Mouse (Mus musculus) kidney, adult 2 months (tissue): ENCODE data around the gene Zfp488.

Source experiments
- CTCF ChIP-seq: fragments of 200-500 bp; conservative IDR thresholded peaks from 2 replicates; pipeline ENCODE4 v1.5.1; 2011; ENCODE audit warnings: low read depth, mild to moderate bottlenecking, control low read depth, low read length, moderate library complexity, mixed read lengths; ENCODE audit not compliant: insufficient read depth, insufficient read length
- POLR2A ChIP-seq: fragments of 200-500 bp; IDR thresholded peaks from one replicate; pipeline ENCODE4 v1.6.1; 2011; ENCODE audit warnings: low read depth, low read length, control low read depth

DNA sequence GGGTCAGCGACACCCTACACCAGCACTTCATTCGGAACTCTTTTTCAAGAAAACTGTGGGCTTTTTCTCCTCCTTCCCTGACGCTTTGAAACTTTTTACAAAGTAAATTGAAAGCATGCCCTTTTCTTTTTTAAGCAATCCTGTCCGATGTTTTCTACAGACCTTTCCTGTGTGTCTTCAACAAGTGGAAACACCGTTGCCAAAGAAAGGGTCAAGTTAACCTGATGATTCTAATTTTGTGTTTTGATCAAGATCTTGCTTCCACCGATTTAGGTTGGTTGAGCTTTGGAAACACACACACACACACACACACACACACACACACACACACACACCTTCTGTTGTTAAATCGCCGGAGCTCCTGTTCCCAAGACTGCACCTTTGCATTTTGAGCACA is 55.8 kb downstream of the Zfp488 start:
- TF ChIP-seq CTCF (no peak), POLR2A (no peak)
